Mouse (Mus musculus) spleen, postnatal 0 days (tissue): ENCODE measurements around the gene Pcbp3. TPM values are rescaled to one million over a fixed set of nuclear protein-coding genes. Genes with fewer than 3 reads are reported as not detected.

ENCODE experiments used
- polyA plus RNA-seq: library from polyadenylated mRNA; unstranded; fragments of >200 nt; fragmentation: Nextera tagmentation; extraction: Ambion mirVana; gene quantifications from 2 replicates; pipeline ENCODE4 v1.2.1, GENCODE M21; 2015

Pcbp3 gene
- polyA plus RNA-seq: 5.8 and 6.5 TPM in 2 replicates

DNA sequence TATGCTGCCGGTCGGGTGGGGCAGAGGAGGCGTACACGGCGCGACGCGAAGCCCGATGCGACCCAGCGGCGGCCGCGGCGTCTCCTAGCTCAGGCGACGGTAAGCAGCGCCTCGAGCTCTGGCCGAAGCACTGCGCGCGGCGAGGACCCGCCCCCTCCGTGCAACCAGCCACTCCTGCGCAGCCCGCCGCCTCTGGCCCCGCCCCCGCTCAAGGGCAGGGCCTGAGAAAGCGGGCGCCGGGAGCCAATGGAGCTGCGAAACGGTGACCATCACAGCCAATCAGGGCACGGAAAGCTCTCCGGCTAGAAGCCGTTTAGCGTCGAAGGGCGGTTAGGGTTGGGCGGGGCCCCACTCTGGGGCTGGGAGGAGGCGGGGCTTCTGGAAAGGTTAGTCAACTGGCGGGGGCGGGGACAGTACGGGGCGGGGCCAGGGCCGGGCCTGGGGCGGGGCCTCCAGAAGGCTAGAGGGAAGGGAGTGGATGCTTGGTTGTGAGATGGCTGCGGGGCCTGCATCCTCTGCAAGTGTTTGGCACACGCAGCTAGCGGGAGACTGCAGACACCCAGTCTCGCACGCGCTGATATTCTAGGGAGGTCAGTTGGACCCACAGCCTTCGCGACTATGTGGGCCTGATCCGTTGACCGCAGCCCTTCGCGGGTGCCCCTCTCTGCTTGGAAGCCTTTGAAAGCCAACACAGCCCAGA lies at the start of gene Pcbp3:
Pcbp3 (minus strand) TSS at position 98 of the 700 bp plus-strand sequence.

DNA sequence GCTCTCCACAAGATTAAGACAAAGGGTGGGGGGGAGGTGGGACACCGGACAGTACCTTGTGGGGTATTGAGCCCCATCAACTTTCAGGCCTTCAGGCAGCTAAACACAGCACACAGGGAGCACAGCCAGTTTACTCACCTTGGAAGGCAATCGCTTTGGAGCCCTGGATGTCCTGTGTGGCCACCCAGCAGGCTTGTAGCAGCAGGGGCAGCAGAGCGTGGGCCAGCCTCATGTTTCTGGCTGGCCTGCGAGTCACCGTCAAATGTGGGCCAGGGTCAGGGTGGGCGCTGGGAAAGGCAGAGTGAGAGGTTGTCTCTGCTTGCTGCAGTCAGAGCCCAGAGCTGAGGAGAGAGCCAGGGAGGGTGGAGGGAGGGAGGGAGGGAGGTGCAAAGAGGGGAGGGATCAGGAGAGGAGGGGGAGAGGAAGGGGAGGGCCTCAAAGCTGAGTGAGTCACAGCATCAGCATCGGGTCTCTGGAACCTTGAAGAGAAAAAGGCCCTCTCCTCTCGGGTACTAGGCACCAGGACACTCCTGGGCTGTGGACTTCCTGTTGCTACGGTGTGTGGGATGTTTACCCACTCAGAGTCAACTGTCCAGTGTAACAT lies 235.9 kb downstream of the Pcbp3 start, which contains the start of gene Col6a1:
Col6a1 (minus strand) TSS at position 487 of the 604 bp plus-strand sequence.

Other genes starting within 250 kb of the Pcbp3 start
- 46.0 and 54.6 TPM in 2 replicates for gene Col6a1, start 235.7 kb downstream of the Pcbp3 start, polyA plus RNA-seq
- 22.3 and 22.5 TPM in 2 replicates for gene Slc19a1, start 70.4 kb upstream of the Pcbp3 start, polyA plus RNA-seq
- 17.4 and 22.2 TPM in 2 replicates for gene Col18a1, start 204.7 kb upstream of the Pcbp3 start, polyA plus RNA-seq